Mouse (Mus musculus): ENCODE measurements around the gene Gm12169. TPM values are rescaled to one million over a fixed set of nuclear protein-coding genes. Genes with fewer than 3 reads are reported as not detected.

Gene Gm12169
- polyA plus RNA-seq, 1 experiment, result not detected

DNA sequence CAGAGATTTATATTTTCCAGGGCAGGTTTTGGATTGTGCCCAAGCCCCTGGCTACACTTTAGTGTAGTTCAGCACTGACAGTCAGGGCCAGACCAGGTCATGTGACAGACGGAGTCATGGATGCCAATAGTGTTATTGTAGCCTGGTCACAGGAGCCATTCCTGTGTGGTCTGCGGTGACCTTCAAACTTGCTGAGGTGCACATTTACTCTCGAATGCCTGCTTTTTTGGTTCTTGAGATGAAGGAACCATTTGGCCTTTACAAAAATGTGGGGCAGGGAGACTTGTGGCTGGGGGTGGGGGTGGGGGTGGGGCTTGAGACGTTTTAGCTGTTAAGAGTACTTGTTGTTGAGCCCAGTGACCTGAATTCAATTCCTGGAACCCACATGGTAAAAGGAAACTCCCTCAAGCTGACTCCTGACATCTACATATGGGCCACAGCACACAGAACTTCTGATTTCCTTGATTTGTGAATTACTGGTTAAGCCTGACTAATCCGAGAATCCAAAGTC lies 54.8 kb downstream of the Gm12169 start:
- Histone ChIP-seq H3K36me3 (ENCODE audit: control insufficient read depth) (no peaks in the 10 kb centered on the region), H3K9me3 (ENCODE audit: control insufficient read depth, low read length) (no peaks in the 10 kb centered on the region), H3K27me3 (ENCODE audit: control insufficient read depth) (no peaks in the 10 kb centered on the region), H3K4me1 (ENCODE audit: control insufficient read depth) (no peaks in the 10 kb centered on the region), H3K4me3 (replicated peaks) (no peak overlapping the region)
- TF ChIP-seq TAL1 (IDR thresholded peaks at IDR 0.05; ENCODE audit: low read length) (no peak), GATA1 (IDR thresholded peaks at IDR 0.05; ENCODE audit: low read length) (no peak)

DNA sequence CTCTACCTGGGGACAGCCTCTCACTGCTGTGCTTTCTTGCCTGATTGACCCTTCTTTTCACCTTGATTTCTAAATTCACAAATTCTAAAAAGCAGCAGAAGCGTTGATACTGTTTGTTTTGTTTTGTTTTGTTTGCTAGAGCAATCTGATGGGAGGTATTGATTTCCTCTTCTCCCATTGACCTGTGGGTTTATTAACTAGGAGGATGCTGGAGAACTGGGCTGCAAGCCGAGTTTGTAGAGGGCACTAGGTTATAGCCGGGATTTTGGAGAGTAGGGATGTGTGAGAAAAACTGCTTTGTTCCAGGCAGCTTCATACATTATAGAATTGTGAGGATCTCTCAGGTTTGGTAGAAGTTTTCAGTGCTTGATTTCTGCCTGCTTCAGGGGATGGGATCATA lies 56.4 kb downstream of the Gm12169 start:
- Histone ChIP-seq H3K36me3 (ENCODE audit: control insufficient read depth) (no peaks in the 10 kb centered on the region), H3K4me1 (ENCODE audit: control insufficient read depth) (no peaks in the 10 kb centered on the region), H3K27me3 (ENCODE audit: control insufficient read depth) (no peaks in the 10 kb centered on the region), H3K4me3 (replicated peaks) (no peak overlapping the region), H3K9me3 (ENCODE audit: control insufficient read depth, low read length) (no peaks in the 10 kb centered on the region)
- no peak for TF ChIP-seq TAL1 (IDR thresholded peaks at IDR 0.05; ENCODE audit: low read length)

DNA sequence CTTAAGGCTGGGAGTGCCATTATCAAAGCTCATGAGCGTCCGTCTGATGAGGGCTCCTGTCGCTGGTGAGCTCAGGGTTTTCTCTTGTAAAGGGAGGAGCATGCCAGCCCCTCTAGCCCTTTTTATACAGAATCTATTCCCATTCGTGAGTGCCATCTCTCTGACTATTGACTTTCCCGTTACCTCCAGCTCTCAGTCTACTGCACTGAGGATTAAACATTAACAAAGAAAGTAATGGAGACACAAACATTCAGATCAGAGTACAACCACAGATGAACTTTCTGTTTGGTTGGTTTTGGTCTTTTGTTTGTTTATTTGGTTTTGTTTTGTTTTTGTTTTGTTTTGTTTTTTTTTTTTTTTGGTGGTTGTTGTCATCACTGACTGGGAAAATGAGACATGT lies 58.7 kb downstream of the Gm12169 start:
- Histone ChIP-seq H3K4me1 (ENCODE audit: control insufficient read depth) (no peaks in the 10 kb centered on the region), H3K27me3 (ENCODE audit: control insufficient read depth) (no peaks in the 10 kb centered on the region), H3K9me3 (ENCODE audit: control insufficient read depth, low read length) (no peaks in the 10 kb centered on the region), H3K36me3 (ENCODE audit: control insufficient read depth) (no peaks in the 10 kb centered on the region), H3K4me3 (replicated peaks) (no peak overlapping the region)
- no peak for TF ChIP-seq GATA1 (IDR thresholded peaks at IDR 0.05; ENCODE audit: low read length)
- TF ChIP-seq TAL1 (IDR thresholded peaks at IDR 0.05; ENCODE audit: low read length), result no peak

Other genes with a start within 250 kb of the Gm12169 start
- 0.01 and 0.04 TPM in 2 replicates for gene Cyfip2, start 211.4 kb upstream of the Gm12169 start, polyA plus RNA-seq (2012)
- 0.02 and 0.06 TPM in 2 replicates for gene Itk, start 134.7 kb upstream of the Gm12169 start, polyA plus RNA-seq (2012)
- gene Fam71b, start 127.7 kb upstream of the Gm12169 start, polyA plus RNA-seq (2012), result not detected in 2 replicates
- 19.9 and 26.4 TPM in 2 replicates for gene Med7, start 87.3 kb upstream of the Gm12169 start, polyA plus RNA-seq (2012)
- 0.04 TPM in 1 of 2 replicates, not detected in the other for gene Havcr2, start 69.3 kb upstream of the Gm12169 start, polyA plus RNA-seq (2012)
- not detected in 2 replicates for gene BC053393, start 47.3 kb downstream of the Gm12169 start, polyA plus RNA-seq (2012)
- not detected in 2 replicates for gene Dppa1, start 105.0 kb downstream of the Gm12169 start, polyA plus RNA-seq (2012)
- not detected in 2 replicates for gene Timd2, start 182.8 kb downstream of the Gm12169 start, polyA plus RNA-seq (2012)
- not detected in 2 replicates for gene Havcr1, start 210.9 kb downstream of the Gm12169 start, polyA plus RNA-seq (2012)